Mouse (Mus musculus) heart, embryonic 11.5 days (tissue): ENCODE results near the gene Ptpra. TPM values are rescaled to one million over a fixed set of nuclear protein-coding genes. Genes with fewer than 3 reads are reported as not detected.

ENCODE experiments used
- ATAC-seq: fragments of 200-750 bp; cut with Nextera tagmentation; replicated peaks from 2 replicates; pipeline ENCODE4 v1.8.0; 2017; ENCODE audit warnings: moderate library complexity; ENCODE audit not compliant: insufficient number of reproducible peaks, low FRiP score, low TSS enrichment
- H3K27ac ChIP-seq: fragments of 300-500 bp; sonication (generic); 2 replicates; pipeline ENCODE4 v1.5.1; 2014; ENCODE audit warnings: mild to moderate bottlenecking, low read depth, low read length
- H3K27me3 ChIP-seq: fragments of 300-500 bp; sonication (generic); 2 replicates; pipeline ENCODE4 v1.6.1; 2014; ENCODE audit warnings: mild to moderate bottlenecking, low read length, mixed read lengths; ENCODE audit not compliant: control insufficient read depth, insufficient read depth
- H3K36me3 ChIP-seq: fragments of 300-500 bp; sonication (generic); 2 replicates; pipeline ENCODE4 v1.6.1; 2014; ENCODE audit warnings: mild to moderate bottlenecking, low read length, moderate library complexity, mixed read lengths; ENCODE audit not compliant: control insufficient read depth, insufficient read depth
- H3K4me1 ChIP-seq: fragments of 300-500 bp; sonication (generic); 2 replicates; pipeline ENCODE4 v1.6.1; 2014; ENCODE audit warnings: low read length; ENCODE audit not compliant: control insufficient read depth, insufficient read depth
- H3K4me2 ChIP-seq: fragments of 300-500 bp; sonication (generic); 2 replicates; pipeline ENCODE4 v1.6.1; 2014; ENCODE audit warnings: mild to moderate bottlenecking, moderate library complexity
- H3K4me3 ChIP-seq: fragments of 300-500 bp; sonication (generic); 2 replicates; pipeline ENCODE4 v1.5.1; 2014; ENCODE audit warnings: low read depth, low read length
- H3K9ac ChIP-seq: fragments of 300-500 bp; sonication (generic); 2 replicates; pipeline ENCODE4 v1.6.1; 2014; ENCODE audit warnings: mild to moderate bottlenecking, low read depth, low read length, moderate library complexity
- H3K9me3 ChIP-seq: fragments of 300-500 bp; sonication (generic); replicated peaks from 2 replicates; pipeline ENCODE4 v1.6.1; 2016; ENCODE audit warnings: low read length; ENCODE audit not compliant: control insufficient read depth
- WGBS: fragments of 180-500 bp; shearing (Covaris S2); extraction: QIAGEN DNeasy Blood & Tissue Kit; methylation state at CpG from one replicate; pipeline ENCODE4 v1.1.7; 2014; ENCODE audit not compliant: insufficient replicate concordance; 5-methylcytosine and 5-hydroxymethylcytosine counted together
- polyA plus RNA-seq: library from polyadenylated mRNA; unstranded; fragments of >200 nt; fragmentation: Nextera tagmentation; extraction: Ambion mirVana; gene quantifications from 2 replicates; pipeline ENCODE4 v1.2.1, GENCODE M21; 2014

Ptpra gene
- 72.9 and 79.7 TPM in 2 replicates for polyA plus RNA-seq

GRCm38 (mm10) chr2:130449794-130450433, at the start of gene Ptpra:
Gene Ptpra (plus strand): TSS chr2:130450278.
- peak within 1 kb of the TSS; percentile 84 for H3K27ac ChIP-seq
- peak within 1 kb of the TSS; percentile 90 for H3K4me2 ChIP-seq
- H3K4me3 ChIP-seq: peak within 1 kb of the TSS; percentile 89
- H3K27me3 ChIP-seq: no peaks in the 10 kb centered on the region
- peaks cover 26% of the 10 kb centered on the region for H3K4me1 ChIP-seq
- no peaks in the 10 kb centered on the region for H3K36me3 ChIP-seq
- peak; percentile 96 for ATAC-seq
- under 1% methylated on average over 46 of the region's 50 CpGs for WGBS
- no peaks in the 10 kb centered on the region for H3K9me3 ChIP-seq
- H3K9ac ChIP-seq: peak within 1 kb of the TSS; percentile 89

- Histone ChIP-seq H3K9me3 (no peaks in the 10 kb centered on the region), H3K4me3 (no peak overlapping the region), H3K27ac (no peak overlapping the region), H3K36me3 (no peaks in the 10 kb centered on the region), H3K27me3 (peaks cover 10% of the 10 kb centered on the region), H3K9ac (no peak overlapping the region), H3K4me1 (peaks cover 6% of the 10 kb centered on the region; the same call in 1 of the 2 replicates), H3K4me2 (no peak overlapping the region)
- no peak for ATAC-seq
- WGBS: 74% methylated on average over 4 of the region's 4 CpGs
These were observed 48.2 kb upstream of the Ptpra start for GRCm38 (mm10) chr2:130401891-130402290.

GRCm38 (mm10) chr2:130404939-130405338, 45.1 kb upstream of the Ptpra start, which contains the start of the genes Gm28372 and 1700020A23Rik:
Gene Gm28372 (plus strand): TSS chr2:130405239.
Gene 1700020A23Rik (plus strand): TSS chr2:130405259.
- no peak within 1 kb of the TSS for H3K4me2 ChIP-seq
- peaks cover 3% of the 10 kb centered on the region; the same call in 1 of the 2 replicates for H3K27me3 ChIP-seq
- H3K9me3 ChIP-seq: no peaks in the 10 kb centered on the region
- H3K9ac ChIP-seq: no peak within 1 kb of the TSS
- H3K4me3 ChIP-seq: no peak within 1 kb of the TSS
- no peak for ATAC-seq
- whole genome bisulfite sequencing: 75% methylated on average over 1 of the region's 1 CpGs
- no peaks in the 10 kb centered on the region for H3K4me1 ChIP-seq
- H3K27ac ChIP-seq: no peak within 1 kb of the TSS
- no peaks in the 10 kb centered on the region for H3K36me3 ChIP-seq

- Histone ChIP-seq H3K27ac (no peak within 1 kb of the TSS), H3K9ac (no peak within 1 kb of the TSS), H3K36me3 (no peaks in the 10 kb centered on the region), H3K4me2 (no peak within 1 kb of the TSS), H3K4me3 (no peak within 1 kb of the TSS), H3K9me3 (no peaks in the 10 kb centered on the region), H3K4me1 (no peaks in the 10 kb centered on the region), H3K27me3 (peaks cover 3% of the 10 kb centered on the region; the same call in 1 of the 2 replicates)
- whole genome bisulfite sequencing: 63% methylated on average over 2 of the region's 2 CpGs
- no peak for ATAC-seq
These were observed 43.9 kb upstream of the Ptpra start, which contains the start of gene Tmem239 for GRCm38 (mm10) chr2:130406178-130406577. Gene Tmem239 (plus strand): TSS chr2:130406478.

GRCm38 (mm10) chr2:130408194-130408593, 41.9 kb upstream of the Ptpra start:
- H3K9me3 ChIP-seq: no peaks in the 10 kb centered on the region
- H3K27me3 ChIP-seq: peaks cover 3% of the 10 kb centered on the region; the same call in 1 of the 2 replicates
- H3K9ac ChIP-seq: no peak overlapping the region
- no peak overlapping the region for H3K4me3 ChIP-seq
- no peak for ATAC-seq
- H3K36me3 ChIP-seq: no peaks in the 10 kb centered on the region
- no peak overlapping the region for H3K27ac ChIP-seq
- 16% methylated on average over 6 of the region's 6 CpGs for WGBS
- H3K4me1 ChIP-seq: no peaks in the 10 kb centered on the region
- H3K4me2 ChIP-seq: no peak overlapping the region

- H3K36me3 ChIP-seq: no peaks in the 10 kb centered on the region
- H3K9me3 ChIP-seq: no peaks in the 10 kb centered on the region
- WGBS: 32% methylated on average over 16 of the region's 16 CpGs
- no peak overlapping the region for H3K9ac ChIP-seq
- H3K4me1 ChIP-seq: no peaks in the 10 kb centered on the region
- peak; percentile 46; the same call in 1 of the 2 replicates for ATAC-seq
- H3K4me2 ChIP-seq: no peak overlapping the region
- peaks cover under 1% of the 10 kb centered on the region; the same call in 1 of the 2 replicates for H3K27me3 ChIP-seq
- H3K27ac ChIP-seq: no peak overlapping the region
- H3K4me3 ChIP-seq: no peak overlapping the region
These were observed 38.3 kb upstream of the Ptpra start for GRCm38 (mm10) chr2:130411558-130412495.

- H3K9me3 ChIP-seq: no peaks in the 10 kb centered on the region
- no peak overlapping the region for H3K27ac ChIP-seq
- H3K4me1 ChIP-seq: no peaks in the 10 kb centered on the region
- H3K9ac ChIP-seq: no peak overlapping the region
- no peak overlapping the region for H3K4me2 ChIP-seq
- H3K27me3 ChIP-seq: no peaks in the 10 kb centered on the region
- H3K36me3 ChIP-seq: no peaks in the 10 kb centered on the region
- ATAC-seq: no peak
- 64% methylated on average over 3 of the region's 3 CpGs for WGBS
- H3K4me3 ChIP-seq: no peak overlapping the region
These were observed 37.3 kb upstream of the Ptpra start for GRCm38 (mm10) chr2:130412775-130413174.

GRCm38 (mm10) chr2:130414094-130414856, 35.8 kb upstream of the Ptpra start:
- no peaks in the 10 kb centered on the region for H3K4me1 ChIP-seq
- H3K4me2 ChIP-seq: no peak overlapping the region
- no peak overlapping the region for H3K9ac ChIP-seq
- ATAC-seq: no peak
- H3K36me3 ChIP-seq: no peaks in the 10 kb centered on the region
- no peak overlapping the region for H3K4me3 ChIP-seq
- no peaks in the 10 kb centered on the region for H3K9me3 ChIP-seq
- no peaks in the 10 kb centered on the region for H3K27me3 ChIP-seq
- no peak overlapping the region for H3K27ac ChIP-seq
- 69% methylated on average over 6 of the region's 6 CpGs for WGBS
